Mouse (Mus musculus): ENCODE measurements around the gene Creg1.

- TF ChIP-seq CTCF (IDR thresholded peaks at IDR 0.05; ENCODE audit: control insufficient read depth, insufficient read depth, insufficient replicate concordance, low read depth, low read length) (no peak), POLR2A (IDR thresholded peaks at IDR 0.05; ENCODE audit: control insufficient read depth, low read depth, low read length) (no peak)
These were observed 38.3 kb downstream of the Creg1 start for GRCm38 (mm10) chr1:165801709-165802310.
